Mouse (Mus musculus): ENCODE results near the gene Odf2l. TPM values are rescaled to one million over a fixed set of nuclear protein-coding genes. Genes with fewer than 3 reads are reported as not detected.

Gene Odf2l
- polyA plus RNA-seq, 1 experiment: not detected

DNA sequence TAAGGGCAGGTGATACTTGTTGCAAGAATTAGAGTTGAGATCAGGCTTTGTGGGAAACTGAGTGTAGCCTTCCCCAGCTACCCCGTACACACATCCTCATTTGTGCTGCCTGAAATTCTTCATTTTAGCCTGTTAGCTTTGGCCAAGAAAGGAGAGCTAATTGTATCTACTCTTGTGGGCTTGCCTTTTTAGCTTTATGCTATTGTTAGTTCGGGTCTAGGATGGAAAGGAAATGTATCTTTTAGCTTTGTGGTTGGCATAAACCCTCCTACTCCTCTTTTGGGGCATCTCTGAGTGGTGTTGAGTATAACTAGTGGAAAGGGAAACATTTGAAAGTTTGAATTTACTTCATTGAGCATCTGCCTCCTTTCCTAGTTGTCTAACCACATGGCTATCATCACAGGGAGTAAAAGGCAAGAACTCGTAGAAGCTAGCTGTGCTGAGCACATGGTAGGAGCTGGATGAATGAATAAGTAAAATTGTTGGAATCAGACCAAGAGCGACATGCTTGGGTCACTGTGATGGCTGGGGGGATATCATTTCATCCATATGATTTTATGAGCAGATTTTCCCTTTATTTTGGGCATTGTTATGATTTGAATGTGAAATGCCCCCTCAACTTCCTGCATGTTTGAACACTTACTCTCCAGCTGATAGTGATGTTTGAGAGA is 53.1 kb downstream of the Odf2l start:
- WGBS: 93% methylated on average over 4 of the region's 4 CpGs
- Histone ChIP-seq H3K4me1 (ENCODE audit: control insufficient read depth, insufficient read depth, low read length) (0 out of 2 replicates have a peak, but pooled peaks cover 2% of the 10 kb centered on the region), H3K4me3 (ENCODE audit: insufficient read depth, low read depth, low read length) (no peak overlapping the region), H3K27ac (ENCODE audit: insufficient read depth, low read depth, low read length) (no peak overlapping the region)
- TF ChIP-seq POLR2A (IDR thresholded peaks at IDR 0.05; ENCODE audit: insufficient read depth, low read depth, low read length) (no peak), CTCF (IDR thresholded peaks at IDR 0.05; ENCODE audit: insufficient read depth, low read depth, low read length) (no peak)

DNA sequence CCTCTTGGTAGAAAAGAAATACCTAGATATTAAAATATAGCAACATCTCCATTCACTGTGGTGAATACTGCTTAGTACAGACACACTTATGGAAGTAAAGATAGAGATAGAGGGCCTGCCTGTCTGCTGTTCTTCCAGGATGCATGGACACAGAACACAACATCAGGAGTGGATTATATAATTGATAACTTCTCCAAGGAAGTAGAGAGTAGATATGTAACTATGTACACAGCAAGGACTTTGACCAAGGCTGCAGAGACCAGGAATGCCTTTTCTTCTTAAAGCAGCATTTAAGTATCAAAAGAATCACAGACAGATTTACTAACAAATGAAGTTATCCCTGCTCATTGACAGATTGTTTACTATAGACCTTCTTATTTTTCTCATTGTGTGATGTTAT is 66.3 kb downstream of the Odf2l start:
- Histone ChIP-seq H3K4me1 (ENCODE audit: control insufficient read depth, insufficient read depth, low read length) (no peaks in the 10 kb centered on the region), H3K27ac (ENCODE audit: insufficient read depth, low read depth, low read length) (no peak overlapping the region), H3K4me3 (ENCODE audit: insufficient read depth, low read depth, low read length) (no peak overlapping the region)
- TF ChIP-seq CTCF (IDR thresholded peaks at IDR 0.05; ENCODE audit: insufficient read depth, low read depth, low read length) (no peak), POLR2A (IDR thresholded peaks at IDR 0.05; ENCODE audit: insufficient read depth, low read depth, low read length) (no peak)

DNA sequence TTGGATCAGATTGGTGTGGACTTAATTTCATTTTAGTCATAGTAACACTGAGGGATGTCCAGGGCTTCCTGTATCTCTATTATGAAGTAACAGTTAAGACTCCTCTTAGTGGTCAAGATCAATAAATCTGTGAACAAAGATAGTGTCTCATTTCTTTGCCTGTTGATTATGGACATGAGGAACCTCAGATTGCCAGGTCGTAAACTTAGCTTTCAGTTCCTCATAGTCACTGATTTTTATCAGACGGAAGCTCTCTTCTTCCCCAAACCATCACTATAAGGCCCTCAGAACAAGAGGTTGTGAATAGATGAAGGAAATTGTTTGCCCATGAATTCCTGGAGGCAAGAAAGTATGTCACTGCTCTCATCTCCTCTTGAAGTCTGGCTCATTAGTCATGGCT is 73.6 kb downstream of the Odf2l start:
- Histone ChIP-seq H3K4me3 (ENCODE audit: insufficient read depth, low read depth, low read length) (no peak overlapping the region), H3K27ac (ENCODE audit: insufficient read depth, low read depth, low read length) (no peak overlapping the region), H3K4me1 (ENCODE audit: control insufficient read depth, insufficient read depth, low read length) (no peaks in the 10 kb centered on the region)
- 98% methylated on average over 2 of the region's 2 CpGs for WGBS
- TF ChIP-seq CTCF (IDR thresholded peaks at IDR 0.05; ENCODE audit: insufficient read depth, low read depth, low read length) (no peak), POLR2A (IDR thresholded peaks at IDR 0.05; ENCODE audit: insufficient read depth, low read depth, low read length) (no peak)

DNA sequence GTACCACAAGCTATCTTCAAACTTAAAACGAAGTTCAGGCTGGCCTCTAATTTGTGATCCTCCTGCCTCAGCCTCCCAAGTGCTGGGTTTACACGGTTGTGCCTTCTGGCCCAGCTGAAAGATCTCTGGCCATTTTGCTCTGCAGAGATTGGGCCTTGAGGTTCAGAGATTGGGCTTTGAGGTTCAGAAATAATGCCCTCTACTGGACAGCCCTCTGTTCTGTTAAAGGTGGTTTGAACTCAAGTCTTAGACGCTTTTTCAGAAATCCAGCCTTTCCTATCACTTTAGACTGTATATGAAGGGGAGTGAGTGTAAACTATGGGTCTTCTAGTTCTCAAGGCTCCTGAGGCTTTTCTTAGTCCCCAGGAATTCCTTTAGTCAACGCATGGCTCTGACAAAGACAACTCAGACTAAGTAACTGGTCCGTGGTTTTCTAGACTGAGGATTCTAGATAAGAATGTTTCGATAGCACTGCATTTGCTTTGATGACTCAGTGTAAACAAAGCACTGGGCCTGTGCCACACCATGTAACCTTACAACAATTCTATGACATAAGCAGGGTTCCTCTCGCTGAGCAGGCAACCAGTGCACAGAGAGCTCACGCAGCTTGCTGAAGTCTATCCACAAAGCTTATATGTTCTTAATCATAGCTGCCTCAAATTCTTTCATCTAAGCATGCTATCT is 77.0 kb downstream of the Odf2l start:
- TF ChIP-seq CTCF (IDR thresholded peaks at IDR 0.05; ENCODE audit: insufficient read depth, low read depth, low read length) (no peak), POLR2A (IDR thresholded peaks at IDR 0.05; ENCODE audit: insufficient read depth, low read depth, low read length) (no peak)
- Histone ChIP-seq H3K4me3 (ENCODE audit: insufficient read depth, low read depth, low read length) (no peak overlapping the region), H3K4me1 (ENCODE audit: control insufficient read depth, insufficient read depth, low read length) (no peaks in the 10 kb centered on the region), H3K27ac (ENCODE audit: insufficient read depth, low read depth, low read length) (no peak overlapping the region)
- WGBS: 82% methylated on average over 8 of the region's 8 CpGs

GRCm38 (mm10) chr3:145198050-145198449 is 79.7 kb downstream of the Odf2l start:
- 91% methylated on average over 2 of the region's 2 CpGs for WGBS
- TF ChIP-seq CTCF (IDR thresholded peaks at IDR 0.05; ENCODE audit: insufficient read depth, low read depth, low read length): no peak
- no peak for TF ChIP-seq POLR2A (IDR thresholded peaks at IDR 0.05; ENCODE audit: insufficient read depth, low read depth, low read length)

More at GRCm38 (mm10) chr3:145198050-145198449, 79.7 kb downstream of the Odf2l start:
- H3K27ac ChIP-seq (ENCODE audit: insufficient read depth, low read depth, low read length): no peak overlapping the region
- no peaks in the 10 kb centered on the region for H3K4me1 ChIP-seq (ENCODE audit: control insufficient read depth, insufficient read depth, low read length)
- no peak overlapping the region for H3K4me3 ChIP-seq (ENCODE audit: insufficient read depth, low read depth, low read length)

Other genes starting within 250 kb of the Odf2l start
- not detected in 2 replicates for gene Clca4b, start 186.1 kb upstream of the Odf2l start, polyA plus RNA-seq (2012; ENCODE audit: insufficient read depth, insufficient read length, low replicate concordance, missing spikeins)
- gene Clca4a, start 143.5 kb upstream of the Odf2l start, polyA plus RNA-seq (2012; ENCODE audit: insufficient read depth, insufficient read length, low replicate concordance, missing spikeins): not detected in 2 replicates
- not detected in 2 replicates for gene Clca1, start 85.8 kb upstream of the Odf2l start, polyA plus RNA-seq (2012; ENCODE audit: insufficient read depth, insufficient read length, low replicate concordance, missing spikeins)
- gene Clca2, start 19.1 kb upstream of the Odf2l start, polyA plus RNA-seq (2012; ENCODE audit: insufficient read depth, insufficient read length, low replicate concordance, missing spikeins): not detected in 2 replicates
- not detected in 2 replicates for gene Col24a1, start 173.9 kb downstream of the Odf2l start, polyA plus RNA-seq (2012; ENCODE audit: insufficient read depth, insufficient read length, low replicate concordance, missing spikeins)